Mouse (Mus musculus): Measurements from ENCODE around the gene Stil.

GRCm38 (mm10) chr4:115014276-115014675 lies 14.3 kb downstream of the Stil start:
- TF ChIP-seq MAFK (IDR thresholded peaks at IDR 0.05; ENCODE audit: insufficient read depth, low read depth, low read length), result no peak
- no peak for TF ChIP-seq HCFC1 (IDR thresholded peaks at IDR 0.05; ENCODE audit: borderline replicate concordance, insufficient read depth, low read length)
- TF ChIP-seq CHD2 (IDR thresholded peaks at IDR 0.05; ENCODE audit: low read depth, low read length), result no peak
